Mouse (Mus musculus) CD8-positive naive resting alpha-beta T cell, adult 2 months (primary cell): Measurements from ENCODE around the gene 9930111J21Rik2.
"Not testable (repeated sequence)": the region's sequence is repeated elsewhere in the genome, so short reads cannot be mapped to it uniquely, and the experiment has no call there.

Experiments
- DNase-seq, 2 experiments: peaks; one replicate each; pipeline ENCODE4 v3.0.0; 2022; ENCODE audit warnings: low read depth in 2 of 2, low spot score in 2 of 2

9930111J21Rik2 gene

DNA sequence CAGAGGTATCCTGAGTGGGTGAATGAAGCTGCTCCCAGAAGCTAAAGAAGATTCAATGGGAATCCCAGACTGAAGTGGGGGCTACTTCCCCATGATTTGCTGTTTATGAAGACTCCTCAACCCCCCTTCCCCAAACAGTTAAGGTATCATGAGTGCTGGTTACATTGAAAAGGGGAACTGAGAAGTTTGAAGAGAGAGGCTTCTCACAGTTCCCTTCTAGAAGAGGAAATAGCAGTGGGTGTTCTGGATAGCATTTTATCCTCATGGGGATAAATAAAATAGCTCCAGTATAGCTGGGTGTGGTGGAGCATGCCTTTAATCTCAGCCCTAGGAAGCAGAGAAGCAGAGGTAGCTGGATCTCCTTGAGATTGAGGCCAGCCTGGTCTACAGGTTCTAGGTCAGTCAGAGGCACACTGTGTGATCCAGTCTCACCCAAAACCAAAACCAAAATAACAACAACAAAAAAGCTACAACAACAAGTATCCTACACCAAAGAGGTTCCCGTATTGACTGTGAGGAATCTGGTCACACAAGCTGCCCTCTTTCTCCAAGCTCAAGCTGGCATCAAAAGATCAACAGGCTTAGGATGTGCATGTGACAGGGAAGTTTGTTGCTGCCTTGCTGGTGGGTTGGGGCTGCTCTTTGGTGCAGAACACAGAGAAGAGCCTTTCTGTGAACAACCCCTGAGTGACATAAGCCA is 72.7 kb downstream of the 9930111J21Rik2 start, which contains the start of gene Olfr56:
Gene Olfr56, plus strand, starts transcription at position 650 of the 700 bp plus-strand sequence.
- DNase-seq = not testable (repeated sequence)

DNA sequence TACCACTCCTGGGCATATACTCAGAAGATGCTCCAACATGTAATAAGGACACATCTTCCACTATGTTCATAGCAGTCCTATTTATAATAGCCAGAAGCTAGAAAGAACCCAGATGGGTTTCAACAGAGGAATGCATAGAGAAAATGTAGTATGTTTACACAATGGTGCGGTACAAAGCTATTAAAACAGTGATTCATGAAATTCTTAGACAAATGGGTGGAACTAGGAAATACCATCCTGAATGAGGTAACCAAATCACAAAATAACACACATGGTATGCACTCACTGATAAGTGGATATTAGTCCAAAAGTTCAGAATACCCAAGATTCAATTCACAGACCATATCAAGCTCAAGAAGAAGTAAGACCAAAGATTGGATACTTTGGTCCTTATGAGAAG is 76.4 kb downstream of the 9930111J21Rik2 start:
- not testable (repeated sequence) for DNase-seq
